Mouse (Mus musculus) hindlimb bud, embryonic 11.5 days (tissue): ENCODE measurements at regions not wholly inside any gene's neighbourhood (a gene's known extent, or its start where the extent isn't known, plus 50 kb on each side); places are given as distances from the start of the nearest gene placed in this dataset.

Experiments used
- DNase-seq: peaks from one replicate; pipeline ENCODE4 v3.0.0-alpha.2; 2012; ENCODE audit warnings: low read depth, low spot score; ENCODE audit errors: extremely low spot score

GRCm38 (mm10) chr3:38697871-38698270 lies 188.9 kb upstream of the Fat4 start:
- no peak for DNase-seq

GRCm38 (mm10) chr3:38697349-38697748 lies 189.4 kb upstream of the Fat4 start:
- DNase-seq: no peak

GRCm38 (mm10) chr3:38695836-38696235 lies 190.9 kb upstream of the Fat4 start:
- DNase-seq: no peak

GRCm38 (mm10) chr3:38692768-38693167 lies 194.0 kb upstream of the Fat4 start:
- DNase-seq: no peak

GRCm38 (mm10) chr3:38684247-38684991 lies 199.8 kb upstream of the Ankrd50 start:
- DNase-seq: no peak

GRCm38 (mm10) chr3:38663670-38664494 lies 179.2 kb upstream of the Ankrd50 start:
- no peak for DNase-seq

GRCm38 (mm10) chr3:38663023-38663422 lies 178.4 kb upstream of the Ankrd50 start:
- DNase-seq: no peak

GRCm38 (mm10) chr3:38656790-38657189 lies 172.1 kb upstream of the Ankrd50 start:
- DNase-seq: no peak

- DNase-seq: no peak
Observed at GRCm38 (mm10) chr3:38653928-38654327, 169.3 kb upstream of the Ankrd50 start.

- DNase-seq: no peak
Observed at GRCm38 (mm10) chr3:38652985-38653685, 168.5 kb upstream of the Ankrd50 start.

- peak; percentile 12 for DNase-seq
Observed at GRCm38 (mm10) chr3:38650176-38650575, 165.5 kb upstream of the Ankrd50 start.

GRCm38 (mm10) chr3:38648633-38649032 lies 164.0 kb upstream of the Ankrd50 start:
- no peak for DNase-seq

GRCm38 (mm10) chr3:38647737-38648330 lies 163.2 kb upstream of the Ankrd50 start:
- no peak for DNase-seq

GRCm38 (mm10) chr3:38641733-38642132 lies 157.1 kb upstream of the Ankrd50 start:
- no peak for DNase-seq

GRCm38 (mm10) chr3:38636806-38637205 lies 152.2 kb upstream of the Ankrd50 start:
- DNase-seq: no peak

GRCm38 (mm10) chr3:38633347-38633746 lies 148.7 kb upstream of the Ankrd50 start:
- no peak for DNase-seq

GRCm38 (mm10) chr3:38625575-38626184 lies 141.0 kb upstream of the Ankrd50 start:
- DNase-seq: no peak

- DNase-seq: no peak
Observed at GRCm38 (mm10) chr3:38617989-38618388, 133.3 kb upstream of the Ankrd50 start.

- DNase-seq: no peak
Observed at GRCm38 (mm10) chr3:38617217-38617616, 132.6 kb upstream of the Ankrd50 start.

GRCm38 (mm10) chr3:38613706-38614105 lies 129.1 kb upstream of the Ankrd50 start:
- no peak for DNase-seq

GRCm38 (mm10) chr3:38591531-38591930 lies 106.9 kb upstream of the Ankrd50 start:
- DNase-seq: no peak
